Mouse (Mus musculus): Measurements from ENCODE around the gene Pax7. TPM values are rescaled to one million over a fixed set of nuclear protein-coding genes. Genes with fewer than 3 reads are reported as not detected.

The Pax7 gene
- total RNA-seq, 2 experiments from 2014 or later = not detected

GRCm38 (mm10) chr4:139703468-139703867 lies 129.9 kb downstream of the Pax7 start:
- no peak for DNase-seq (ENCODE audit: low spot score)
- intact Hi-C loops (cut with DNase I) = no loop called here

DNA sequence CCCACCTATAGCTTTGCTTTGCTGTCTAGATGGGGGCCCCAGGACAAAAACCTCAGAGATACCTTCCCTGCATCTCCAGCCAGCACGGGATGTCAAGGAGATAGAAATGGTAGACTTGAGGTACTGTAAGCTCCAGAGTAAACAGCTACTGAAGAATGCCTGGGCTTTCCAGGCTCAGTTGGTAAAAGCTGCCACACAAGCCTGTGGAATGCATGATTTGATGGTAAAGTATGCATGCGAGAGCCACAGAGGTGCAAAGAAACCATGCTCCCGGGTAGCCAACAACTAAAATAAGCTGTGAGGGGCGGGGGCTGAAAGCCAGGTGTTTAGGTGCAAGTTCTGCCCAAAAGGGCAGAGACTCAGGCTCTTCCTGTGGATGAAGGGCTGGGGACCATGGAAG lies 130.4 kb downstream of the Pax7 start:
- DNase-seq (ENCODE audit: low spot score) = no peak
- intact Hi-C loops (cut with DNase I) = no loop called here

DNA sequence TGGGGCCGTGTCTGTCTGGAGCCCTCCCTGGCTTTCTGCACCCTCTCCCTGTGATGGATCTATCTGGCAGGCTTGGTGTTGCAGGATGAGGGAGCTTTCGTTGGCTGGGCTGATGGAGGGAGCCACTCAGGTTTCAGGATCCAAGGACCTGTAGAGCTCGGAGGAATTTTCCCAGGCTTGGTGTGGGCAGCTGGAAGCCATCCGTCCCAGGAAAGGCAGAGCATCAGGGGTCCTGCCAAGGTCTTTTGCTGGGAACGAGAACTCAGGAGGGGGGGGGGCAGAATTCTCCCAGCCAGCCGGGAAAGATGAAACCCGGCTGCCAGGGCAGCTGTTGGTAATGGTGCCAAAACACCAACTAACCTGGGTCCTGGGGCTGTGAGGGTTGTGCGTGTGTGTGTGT lies 134.7 kb downstream of the Pax7 start:
- intact Hi-C loops (cut with DNase I) = no loop called here
- DNase-seq (ENCODE audit: low spot score) = no peak

- no peak for DNase-seq (ENCODE audit: low spot score)
- intact Hi-C loops (cut with DNase I) = no loop called here
Observed at GRCm38 (mm10) chr4:139697755-139698154, 135.6 kb downstream of the Pax7 start.

GRCm38 (mm10) chr4:139693315-139693714 lies 140.0 kb downstream of the Pax7 start:
- intact Hi-C loops (cut with DNase I) = no loop called here
- no peak for DNase-seq (ENCODE audit: low spot score)

DNA sequence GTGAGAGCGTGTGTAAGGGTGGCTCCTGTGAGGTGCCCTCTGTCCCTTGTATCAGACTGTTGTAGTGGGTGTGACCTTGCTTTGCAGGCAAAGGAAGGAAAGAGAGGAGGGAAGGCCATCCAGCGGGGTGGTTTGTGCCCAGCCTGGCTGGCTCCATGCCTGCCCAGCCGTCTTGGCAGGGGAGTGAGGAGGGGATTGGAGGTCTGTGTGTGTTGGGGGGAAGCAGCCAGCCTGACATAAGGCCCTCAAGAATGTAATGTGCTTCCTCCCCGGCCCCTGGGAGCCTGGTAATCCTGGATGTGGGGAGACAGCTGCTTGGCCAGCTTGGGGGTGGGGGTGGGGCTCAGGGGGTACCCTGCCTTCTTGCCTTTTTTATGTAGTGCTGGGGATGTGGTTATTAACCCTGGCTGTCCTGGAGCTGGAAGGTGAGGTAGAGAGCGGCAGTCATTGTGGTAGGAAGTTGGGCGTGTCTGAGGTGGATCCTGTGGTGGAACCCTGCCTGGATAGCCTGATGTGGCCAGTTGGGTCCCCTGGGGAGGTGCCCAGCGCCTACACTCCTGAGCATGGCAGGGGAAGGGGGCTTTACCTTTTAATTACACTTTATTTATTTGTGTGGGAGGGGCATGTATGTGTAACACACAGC lies 143.6 kb downstream of the Pax7 start:
- DNase-seq (ENCODE audit: low spot score) = no peak
- intact Hi-C loops (cut with DNase I) = no loop called here

DNA sequence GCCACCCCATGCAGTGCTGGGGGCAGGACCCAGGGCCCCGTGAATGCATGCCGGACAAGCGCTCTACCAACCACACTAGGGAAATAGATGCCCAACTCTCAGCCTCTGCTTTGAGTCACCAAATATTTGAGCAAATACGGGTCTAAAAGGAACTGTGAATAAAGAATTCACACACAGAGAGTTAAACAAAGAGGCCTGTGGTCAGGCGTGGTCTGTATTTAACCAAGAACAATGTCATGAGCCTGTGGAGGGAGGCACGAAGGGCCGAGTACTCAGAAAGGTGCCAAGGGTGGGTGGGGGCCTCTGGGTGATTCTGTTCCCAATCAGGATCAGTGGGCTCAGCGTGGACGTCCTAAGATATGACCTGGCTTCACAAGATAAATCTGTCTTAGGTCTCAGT lies 145.3 kb downstream of the Pax7 start:
- DNase-seq (ENCODE audit: low spot score) = no peak
- intact Hi-C loops (cut with DNase I) = no loop called here

Other genes starting within 250 kb of the Pax7 start
- not detected for gene Gm21969, start 230.3 kb downstream of the Pax7 start, total RNA-seq (2021)
- gene Aldh4a1, start 210.7 kb downstream of the Pax7 start, total RNA-seq (2021) = 10 to 100 TPM; 64.1 to 68.5 TPM
- not detected for gene Tas1r2, start 180.0 kb downstream of the Pax7 start, total RNA-seq (2021)
- gene Klhdc7a, start 134.5 kb upstream of the Pax7 start, total RNA-seq (2021) = 1 to 10 TPM in 1 of 2 experiments, under 1 TPM in 1; 0.99 to 1.9 TPM